Mouse (Mus musculus) cerebellum, postnatal 10 days (tissue): ENCODE data around the gene Fbxl16.
A peak's percentile ranks its signal among the peaks of the same experiment; 100 is the strongest.

Experiments
- DNase-seq, 2 experiments: peaks; one replicate each; pipeline ENCODE4 v3.0.0; 2021; ENCODE audit warnings: mixed read lengths in 2 of 2

The Fbxl16 gene

DNA sequence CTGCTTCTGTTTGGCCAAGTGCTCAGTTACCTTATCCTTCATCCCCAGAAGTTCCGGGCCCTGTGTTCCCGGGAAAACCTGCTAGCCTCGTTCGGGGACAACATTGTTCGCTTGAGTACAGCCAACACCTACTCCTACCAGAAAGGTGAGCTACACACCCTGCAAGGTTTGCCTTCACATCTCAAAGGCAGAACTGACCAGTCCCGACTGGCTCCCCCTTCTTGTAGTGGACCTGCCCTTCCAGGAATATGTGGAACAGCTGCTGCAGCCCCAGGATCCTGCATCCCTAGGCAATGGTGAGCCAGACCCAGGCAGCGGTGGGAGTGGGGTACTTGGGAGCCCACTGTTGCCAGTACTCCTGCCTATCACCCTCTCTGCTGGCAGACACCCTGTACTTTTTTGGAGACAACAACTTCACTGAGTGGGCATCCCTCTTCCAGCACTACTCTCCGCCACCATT lies 20.7 kb downstream of the Fbxl16 start:
- peak in 1 of 2 experiments; percentile 34 for DNase-seq

DNA sequence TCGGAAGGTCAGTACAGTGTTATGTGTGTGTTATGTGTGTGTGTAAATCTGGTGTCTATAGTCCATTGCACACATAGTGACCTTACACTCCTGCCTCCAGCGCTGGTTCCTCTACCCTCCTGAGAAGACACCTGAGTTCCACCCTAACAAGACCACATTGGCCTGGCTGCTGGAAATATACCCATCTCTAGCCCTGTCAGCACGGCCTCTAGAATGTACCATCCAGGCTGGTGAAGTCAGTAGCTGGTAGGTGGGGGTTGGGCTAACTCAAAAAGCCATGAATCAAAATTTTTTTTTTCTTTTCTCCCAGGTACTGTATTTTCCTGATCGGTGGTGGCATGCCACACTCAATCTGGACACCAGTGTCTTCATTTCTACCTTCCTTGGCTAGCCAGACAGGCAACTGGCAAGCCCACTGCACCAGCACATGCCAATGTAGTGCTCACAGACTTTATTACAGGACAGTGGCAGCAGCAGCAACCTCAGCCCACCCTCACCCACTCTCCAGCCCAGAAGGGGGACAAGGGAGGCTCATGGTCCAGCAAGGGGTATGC lies 21.4 kb downstream of the Fbxl16 start:
- no peak for DNase-seq

DNA sequence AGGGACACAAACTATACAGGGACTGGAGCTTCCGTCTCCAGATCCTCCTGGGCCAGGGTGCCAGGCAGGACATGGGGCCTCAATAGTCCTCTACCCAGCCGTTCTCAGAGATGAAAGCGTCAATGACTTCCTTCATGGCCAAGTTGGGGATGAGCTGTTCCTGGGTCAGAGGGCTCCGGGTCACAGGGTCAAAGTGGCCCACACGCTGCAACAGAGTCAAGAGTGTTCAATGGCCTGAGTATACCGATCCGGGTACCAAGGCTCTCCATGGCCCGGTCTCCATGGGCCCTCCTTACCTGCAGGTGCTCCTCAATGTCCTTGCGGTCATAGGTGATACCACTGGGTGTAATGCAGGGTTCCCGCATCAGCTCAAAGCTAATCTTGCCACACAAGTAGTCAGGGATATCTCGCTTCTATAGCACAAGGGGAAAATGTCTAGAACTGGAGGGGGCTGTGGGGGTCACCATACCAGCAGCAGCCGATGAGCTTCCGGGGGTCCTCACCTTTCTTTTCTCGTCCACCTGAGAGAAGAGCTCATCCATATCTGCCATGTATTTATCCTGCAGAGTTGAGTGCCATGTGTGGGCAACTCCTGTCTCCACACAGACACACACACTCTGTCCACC lies 22.0 kb downstream of the Fbxl16 start:
- DNase-seq = no peak

DNA sequence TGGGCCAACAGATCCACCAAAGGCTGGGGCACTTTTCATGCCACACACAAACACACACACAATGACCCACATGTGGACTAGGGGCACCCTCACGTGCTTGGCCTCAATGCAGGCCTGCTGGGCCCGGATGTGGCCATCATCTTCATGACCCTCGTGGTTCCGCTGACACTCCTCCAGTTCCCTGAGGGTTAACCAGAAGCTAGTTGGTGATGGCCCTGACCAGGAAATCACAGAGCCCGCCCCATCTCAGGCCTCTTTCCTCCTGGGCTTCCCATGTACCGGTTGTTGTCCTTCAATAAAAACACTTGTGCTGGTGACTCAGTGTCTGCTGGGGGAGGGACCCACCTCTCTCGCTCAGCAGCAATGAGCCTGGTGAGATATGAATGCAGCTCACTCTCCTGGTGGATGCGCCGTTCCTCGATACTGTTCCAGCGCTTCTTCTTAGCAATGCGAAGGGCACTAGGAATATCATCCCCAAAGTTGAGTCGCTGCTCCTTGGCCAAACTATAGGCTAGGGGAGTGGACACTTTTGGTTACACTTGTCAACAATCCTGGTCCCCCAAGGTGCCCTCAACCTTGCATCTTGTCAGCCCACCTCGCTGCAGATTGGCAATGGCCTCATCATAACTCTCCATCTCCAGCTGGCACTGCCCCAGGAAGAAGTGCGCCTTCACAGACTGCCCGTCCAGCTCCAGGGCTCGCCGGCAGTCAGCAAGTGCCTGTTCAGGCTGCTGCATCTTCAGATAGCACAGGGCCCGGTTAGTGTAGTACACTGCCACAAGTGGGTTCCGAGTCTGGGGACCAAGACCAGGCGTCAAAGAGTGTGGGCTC lies 22.8 kb downstream of the Fbxl16 start:
- DNase-seq = peak; percentile 71 to 74

DNA sequence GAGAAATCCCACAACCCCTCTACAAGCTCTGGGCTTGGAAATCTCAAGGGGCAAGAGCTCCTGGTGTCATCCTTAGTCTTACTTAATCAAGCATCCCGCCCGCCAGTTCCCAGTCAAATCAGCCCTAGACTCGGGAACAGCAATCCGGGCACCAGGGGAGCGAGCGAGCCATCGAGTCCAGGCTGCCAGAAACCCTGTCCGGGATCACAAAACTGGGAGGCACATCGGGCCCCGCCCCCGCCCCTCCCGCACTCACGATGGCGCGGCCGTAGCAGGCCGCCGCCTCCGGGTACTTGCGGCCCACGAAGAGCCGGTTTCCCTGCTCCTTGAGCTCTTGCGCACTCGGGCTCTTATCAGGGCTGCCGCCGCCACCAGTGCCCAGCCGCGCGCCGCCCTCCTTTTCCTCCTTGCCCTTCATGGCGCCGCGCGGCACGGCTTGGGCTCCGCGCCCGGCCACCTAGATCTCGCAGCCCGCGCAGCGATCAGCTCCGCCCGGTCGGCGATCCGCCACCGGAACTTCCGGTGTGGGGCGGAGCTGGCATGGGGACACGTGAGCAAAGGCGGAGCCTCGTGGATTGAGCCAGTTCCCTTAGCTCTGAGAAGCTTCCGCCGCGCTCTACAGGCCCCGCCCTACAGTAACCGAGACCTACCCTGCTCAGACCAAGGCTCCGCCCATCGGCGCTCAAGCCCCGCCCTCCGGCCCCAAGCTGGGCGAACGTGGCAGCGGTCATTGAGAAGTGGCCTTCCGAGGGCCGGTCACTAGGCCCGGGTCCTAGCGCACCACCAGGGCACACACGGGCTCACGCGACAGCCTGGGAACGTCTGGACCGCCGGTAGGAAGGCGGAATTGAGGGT lies 23.8 kb downstream of the Fbxl16 start:
- peak; percentile 100 for DNase-seq

DNA sequence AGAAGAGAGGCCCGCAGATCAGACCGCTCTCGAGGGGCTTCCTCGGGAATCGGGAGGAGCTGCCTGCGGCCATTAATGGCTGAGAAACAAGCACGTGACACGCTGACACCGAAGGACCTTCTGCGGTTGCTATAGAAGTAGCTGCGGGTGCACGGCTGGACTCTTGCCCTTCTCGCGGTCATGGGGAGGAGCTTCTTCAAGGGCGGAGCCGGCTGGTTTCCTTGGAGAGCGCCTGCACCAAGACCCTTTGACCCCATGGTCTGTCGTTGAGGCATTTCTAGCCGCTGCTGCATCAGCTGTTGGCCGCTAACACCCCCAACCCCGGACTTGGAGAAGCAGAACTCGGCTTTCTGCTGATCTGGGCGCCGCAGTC lies 24.4 kb downstream of the Fbxl16 start, which contains the start of gene Stub1:
Gene Stub1 (minus strand): TSS at position 114 of the 373 bp plus-strand sequence.
- DNase-seq = peak; percentile 94 to 95

DNA sequence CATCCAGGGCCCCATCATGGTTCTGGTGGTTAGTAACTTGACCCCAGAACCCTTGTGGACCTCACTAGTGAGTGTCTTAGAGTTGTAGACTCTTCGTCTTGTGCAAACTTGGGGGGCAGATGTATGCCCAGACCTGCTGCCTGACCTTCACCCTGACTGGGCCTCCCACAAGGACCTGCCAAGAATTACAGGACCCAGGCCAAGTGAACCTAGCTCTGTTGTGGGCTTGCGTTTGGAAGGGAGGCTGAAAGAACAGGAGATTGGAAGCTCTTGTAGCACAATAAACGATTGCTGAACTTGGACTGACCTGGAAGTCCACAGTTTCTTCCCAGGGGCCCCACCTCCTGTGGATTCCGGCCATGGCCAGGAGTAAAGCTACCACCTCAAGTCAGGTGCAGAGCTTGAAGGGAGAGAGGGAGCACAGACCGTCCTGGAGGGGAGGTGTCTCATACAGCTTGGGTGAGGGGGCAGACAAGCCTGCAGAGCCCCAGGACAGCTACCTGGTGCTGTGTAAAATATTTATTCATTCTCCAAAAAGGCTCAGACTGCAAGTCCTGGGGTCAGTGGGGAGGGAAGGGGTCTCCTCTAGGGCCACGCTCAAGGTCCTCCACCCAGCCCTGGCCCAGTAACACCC lies 25.2 kb downstream of the Fbxl16 start:
- peak in 1 of 2 experiments; percentile 44 for DNase-seq

DNA sequence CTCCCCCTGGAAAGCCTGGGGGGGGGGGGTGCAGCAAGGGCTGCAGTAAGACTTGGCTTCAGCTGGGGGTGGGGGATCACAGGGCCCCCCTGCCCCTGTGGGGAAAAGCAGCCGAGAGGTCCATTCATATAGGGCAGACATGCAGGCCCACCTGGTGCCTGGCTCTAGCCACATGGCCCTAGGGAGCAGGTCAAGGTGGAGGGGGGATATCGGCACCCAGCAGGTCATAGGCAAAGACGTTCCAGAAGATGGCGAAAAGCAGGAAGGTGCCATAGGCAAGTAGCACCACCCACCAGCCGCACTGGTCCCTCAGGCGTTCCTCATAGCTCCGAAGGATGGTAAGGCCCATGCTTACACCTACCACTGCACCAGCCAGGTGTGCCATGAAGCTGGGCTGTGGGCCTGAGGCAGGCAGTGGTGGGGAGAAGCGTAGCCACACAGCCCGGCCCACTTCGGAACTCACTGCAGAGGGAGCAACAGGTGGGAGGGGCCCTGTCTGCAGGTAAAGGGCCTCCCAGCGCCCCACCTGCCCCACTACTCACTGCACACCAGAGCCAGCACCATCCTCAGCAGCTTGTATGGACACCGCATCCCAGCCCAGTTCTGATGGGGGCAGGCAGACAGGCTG lies 25.8 kb downstream of the Fbxl16 start:
- peak in 1 of 2 experiments; percentile 52 for DNase-seq

DNA sequence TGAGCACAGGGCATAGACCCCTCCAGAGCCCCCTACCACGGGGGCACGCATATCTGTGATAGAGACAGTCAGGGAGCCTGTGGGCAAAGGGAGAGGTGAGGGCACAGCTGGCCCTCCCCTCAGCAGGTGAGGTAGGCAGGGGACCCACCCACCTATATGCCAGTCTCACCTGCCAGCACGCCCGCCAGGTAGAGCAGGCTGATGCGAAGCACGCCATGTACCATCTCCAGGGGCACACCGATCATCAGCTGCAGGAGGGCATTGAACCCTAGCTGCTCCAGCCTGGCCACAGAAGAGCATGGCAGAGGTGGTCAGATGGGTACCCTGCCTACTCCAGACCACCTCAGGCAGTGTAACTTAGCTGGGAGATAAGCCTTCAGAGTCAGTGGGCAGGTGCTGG lies 26.4 kb downstream of the Fbxl16 start:
- DNase-seq = no peak

DNA sequence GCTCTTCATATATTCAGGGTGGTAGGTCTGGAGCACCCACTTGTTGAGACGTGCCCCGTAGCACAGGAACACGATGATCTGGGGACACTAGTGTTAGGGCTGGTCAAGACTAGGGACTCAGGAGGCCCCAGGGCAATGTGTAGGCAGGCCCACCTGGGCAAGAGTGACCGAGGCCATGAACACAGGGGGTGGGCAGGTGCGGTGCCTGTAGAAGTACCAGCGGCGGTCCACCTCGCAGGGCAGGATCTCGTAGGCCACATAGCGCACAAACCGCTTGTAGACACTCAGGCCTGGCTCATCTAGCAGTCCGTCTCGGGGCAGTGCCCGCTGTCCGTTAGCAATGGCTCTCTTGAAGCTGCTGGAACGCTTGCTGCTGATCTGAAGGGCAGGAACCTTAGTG lies 26.9 kb downstream of the Fbxl16 start:
- peak in 1 of 2 experiments; percentile 33 for DNase-seq

DNA sequence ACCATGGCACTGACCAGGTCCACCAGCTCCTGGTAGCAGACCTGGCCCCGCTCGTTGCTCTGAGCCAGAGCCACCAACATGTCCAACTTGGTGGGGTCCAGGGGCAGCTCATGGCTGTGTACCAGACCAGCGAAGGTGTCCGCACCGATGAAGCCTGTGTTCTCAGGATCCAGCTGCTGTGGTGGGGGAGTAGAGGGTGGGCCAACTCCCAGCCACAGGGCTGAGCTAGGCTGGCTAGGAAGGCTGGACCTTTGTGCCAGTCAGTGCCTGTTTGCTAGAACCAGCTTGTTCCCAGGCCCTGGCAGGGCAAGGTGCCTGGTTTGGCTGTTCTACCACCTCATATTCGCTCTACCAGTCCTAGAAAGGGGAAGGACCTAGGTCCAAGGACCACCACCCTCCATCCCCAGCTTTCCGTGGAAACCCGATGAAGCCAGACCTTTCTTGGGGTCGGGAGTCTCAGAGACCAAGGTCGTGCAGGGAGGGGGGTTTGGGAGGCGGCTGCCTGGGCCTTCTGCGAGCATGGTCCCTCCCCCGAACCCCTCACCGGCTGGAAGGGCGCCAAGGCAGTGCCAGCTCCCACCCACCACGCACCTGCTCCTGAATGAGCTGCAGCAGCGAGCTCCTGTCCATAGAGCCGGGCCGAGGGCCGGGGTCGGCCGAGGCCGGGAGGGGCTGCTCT lies 27.7 kb downstream of the Fbxl16 start:
- peak in 1 of 2 experiments; percentile 59 for DNase-seq

DNA sequence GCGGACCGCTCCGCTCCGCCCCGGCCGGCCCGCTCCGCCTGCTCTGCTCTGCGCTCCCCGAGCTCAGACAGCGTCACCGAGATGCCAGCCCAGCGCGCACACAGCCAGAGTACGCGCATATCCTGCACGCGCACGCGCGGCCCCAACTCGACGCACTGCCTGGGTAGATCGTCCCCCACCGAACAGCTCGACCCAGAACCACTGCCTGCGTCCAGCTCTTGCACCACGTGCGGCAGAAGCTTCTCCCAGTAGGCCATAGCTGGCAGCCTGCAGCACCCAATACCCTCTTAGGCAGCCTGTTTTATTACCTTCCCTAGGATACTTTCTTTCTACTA lies 28.2 kb downstream of the Fbxl16 start, which contains the start of gene Rhbdl1:
Gene Rhbdl1 (minus strand): TSS at position 220 of the 335 bp plus-strand sequence.
- DNase-seq = peak; percentile 91 to 92

DNA sequence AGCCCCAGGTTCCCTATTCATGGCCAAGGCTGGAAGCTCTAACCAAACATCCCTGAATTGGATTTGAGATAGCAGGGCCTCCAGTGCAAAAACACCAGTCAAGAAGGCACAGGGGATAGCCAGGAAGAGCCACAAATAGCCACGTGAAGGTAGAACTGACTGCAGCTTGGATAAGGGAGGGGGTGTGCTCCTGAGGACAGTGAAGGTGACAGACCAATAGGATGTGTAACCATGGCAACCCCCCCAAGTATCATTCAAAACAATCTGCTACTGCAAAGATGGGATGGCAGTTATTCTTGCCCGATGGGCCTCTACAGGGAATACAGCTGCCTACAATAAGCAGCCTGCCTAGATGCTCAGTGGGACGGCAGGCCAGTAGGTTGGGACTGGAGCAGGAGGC lies 28.6 kb downstream of the Fbxl16 start:
- peak; percentile 44 to 53 for DNase-seq

DNA sequence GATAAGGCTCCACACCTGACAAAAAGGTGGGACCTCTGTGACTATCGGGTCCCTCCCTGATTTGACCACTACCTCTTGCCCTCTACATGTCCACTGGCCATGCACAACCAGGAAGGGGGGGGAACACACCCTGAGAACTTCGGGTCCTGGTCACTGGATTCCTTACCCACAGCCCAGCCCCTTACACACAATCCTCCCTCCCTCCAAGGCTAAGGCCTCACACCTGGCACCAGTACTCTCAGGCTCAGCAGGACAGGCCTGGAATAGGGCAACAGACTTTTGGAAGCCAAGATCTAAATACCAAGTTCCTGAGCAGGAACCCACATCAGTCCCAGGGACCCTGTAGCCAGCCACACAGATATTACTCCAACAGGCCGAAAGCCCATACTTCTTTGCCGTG lies 30.0 kb downstream of the Fbxl16 start:
- no peak for DNase-seq

DNA sequence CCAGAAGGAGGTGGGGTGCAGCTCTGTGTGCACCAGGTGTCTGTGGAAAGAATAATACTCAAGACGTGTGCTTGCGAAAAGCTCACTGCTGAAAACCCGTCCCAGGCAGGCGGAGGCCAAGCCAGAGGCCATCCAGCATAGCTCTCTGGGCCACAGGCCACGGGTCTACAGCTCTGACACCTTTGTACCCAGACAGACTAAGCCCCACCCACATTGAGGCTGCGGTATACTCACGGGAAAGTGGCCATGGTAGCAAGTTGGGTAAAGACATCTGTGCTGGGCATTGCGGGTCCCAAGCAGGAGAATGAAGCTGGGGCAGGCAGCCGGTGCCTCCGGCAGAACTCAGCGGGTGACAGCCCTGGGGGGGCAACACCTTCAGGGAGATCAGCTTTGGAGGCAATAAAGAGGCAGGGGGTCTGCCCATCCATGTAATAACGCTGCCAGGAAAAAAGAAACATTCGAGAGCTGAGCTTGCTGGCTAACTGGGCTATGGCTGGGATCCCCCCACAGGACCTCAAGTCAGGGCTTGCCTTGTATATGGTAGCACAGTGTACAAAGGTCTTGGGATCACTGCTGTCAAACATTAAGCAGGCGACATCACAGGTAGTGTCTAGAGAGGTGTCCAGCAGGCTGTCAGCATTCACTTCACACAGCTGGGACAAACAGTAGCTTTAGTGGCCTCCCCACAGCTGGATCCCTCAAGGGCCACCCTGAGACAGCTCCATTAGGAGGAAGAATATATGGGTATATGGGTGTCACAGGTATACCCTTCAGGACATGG lies 30.8 kb downstream of the Fbxl16 start:
- DNase-seq = peak in 1 of 2 experiments; percentile 33

DNA sequence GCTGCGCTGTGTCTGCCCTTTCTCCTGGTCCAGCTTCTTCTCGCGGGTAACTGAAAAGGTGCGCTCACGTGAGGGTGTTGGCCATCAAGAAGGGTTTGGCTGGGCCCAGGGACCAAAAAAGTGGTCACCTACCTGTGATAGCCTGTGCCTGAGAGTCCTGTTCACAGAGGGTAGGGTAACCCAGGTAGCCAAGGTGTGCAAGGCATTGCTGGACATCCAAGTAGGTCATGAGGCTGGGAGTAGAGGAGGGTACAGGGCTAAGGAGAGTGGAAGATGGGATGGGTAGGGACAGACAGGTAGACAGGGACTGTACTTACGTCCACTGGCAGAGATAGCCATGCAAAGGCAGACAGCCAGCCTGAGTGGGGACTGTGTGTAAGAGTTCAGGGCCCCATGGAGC lies 31.6 kb downstream of the Fbxl16 start:
- no peak for DNase-seq

DNA sequence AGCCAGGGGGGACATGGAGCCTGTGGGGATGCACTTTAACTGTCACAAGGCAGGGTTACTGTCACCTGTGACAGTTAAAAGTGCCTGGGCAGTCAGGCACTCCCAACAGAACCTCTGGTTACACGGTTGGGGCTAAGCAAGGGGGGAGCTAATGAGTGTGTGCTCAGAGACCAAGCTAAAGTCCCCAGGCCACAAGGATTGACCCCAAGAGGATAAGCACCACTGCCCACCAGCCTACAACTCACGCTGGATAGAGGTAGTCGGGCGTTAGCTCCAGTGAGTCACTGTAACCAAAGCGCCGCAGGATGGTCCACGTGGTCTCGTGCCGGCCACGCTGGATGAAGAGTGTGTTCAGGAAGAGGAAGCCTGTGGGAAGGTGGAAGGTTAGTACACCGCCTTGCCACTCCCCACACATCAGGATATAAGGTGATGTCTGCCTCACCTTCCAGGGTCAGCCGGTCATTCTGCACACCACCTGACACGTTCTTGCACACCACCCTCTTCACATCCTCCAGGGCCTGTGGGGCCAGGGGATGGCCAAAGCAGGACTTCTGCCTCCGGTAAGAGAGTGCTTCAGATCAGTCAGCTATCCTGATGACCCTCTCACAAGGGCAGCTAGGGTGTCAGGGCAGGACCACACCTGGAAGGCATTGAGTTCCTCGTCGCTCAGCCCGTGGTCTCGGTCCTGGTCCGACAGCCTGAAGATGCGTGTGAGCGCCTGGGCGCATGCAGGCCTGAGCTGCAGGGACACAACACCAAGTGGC lies 32.4 kb downstream of the Fbxl16 start, which contains the start of gene Gm20683:
Gene Gm20683 (minus strand): TSS at position 647 of the 764 bp plus-strand sequence.
- no peak for DNase-seq

DNA sequence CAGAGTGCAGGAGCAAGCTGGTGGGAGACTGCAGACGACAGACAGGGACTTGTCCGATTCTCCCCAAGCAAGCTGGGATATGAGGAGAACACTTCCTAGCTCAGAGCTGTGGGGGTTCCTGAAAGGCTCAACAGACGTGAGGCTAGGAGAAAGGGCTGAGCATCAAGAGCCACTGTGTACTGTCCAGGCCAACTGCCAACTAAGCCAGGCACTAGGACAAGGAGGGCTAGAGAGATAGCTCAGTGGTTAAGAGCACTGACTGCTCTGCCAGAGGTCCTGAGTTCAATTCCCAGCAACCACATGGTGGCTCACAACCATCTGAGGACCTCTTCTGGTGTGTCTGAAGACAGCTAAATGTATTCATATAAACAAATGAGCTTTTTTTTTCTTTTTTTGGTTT lies 33.6 kb downstream of the Fbxl16 start:
- peak in 1 of 2 experiments; percentile 24 for DNase-seq

DNA sequence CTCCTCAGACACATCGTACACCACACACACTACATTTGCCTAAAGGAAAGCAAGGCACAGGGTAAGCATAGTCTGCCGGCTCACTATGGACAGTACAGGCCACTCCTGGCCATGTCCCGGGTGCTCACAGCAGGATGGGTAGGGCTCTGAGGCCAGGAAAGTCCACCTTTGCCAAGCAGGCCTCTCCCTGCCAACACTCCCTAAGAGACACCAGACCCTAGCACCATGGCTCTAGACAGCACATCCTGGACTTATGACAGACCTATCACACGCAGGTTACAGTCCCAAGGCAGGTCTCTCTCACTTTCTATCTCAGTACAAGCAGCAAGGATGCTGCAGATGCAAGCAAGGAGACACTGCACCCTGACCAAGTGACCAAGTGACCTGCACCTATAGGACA lies 34.2 kb downstream of the Fbxl16 start:
- DNase-seq = peak in 1 of 2 experiments; percentile 28
